21 mouse cellular contexts compared by ENCODE assay signal in the genomic region with DNA sequence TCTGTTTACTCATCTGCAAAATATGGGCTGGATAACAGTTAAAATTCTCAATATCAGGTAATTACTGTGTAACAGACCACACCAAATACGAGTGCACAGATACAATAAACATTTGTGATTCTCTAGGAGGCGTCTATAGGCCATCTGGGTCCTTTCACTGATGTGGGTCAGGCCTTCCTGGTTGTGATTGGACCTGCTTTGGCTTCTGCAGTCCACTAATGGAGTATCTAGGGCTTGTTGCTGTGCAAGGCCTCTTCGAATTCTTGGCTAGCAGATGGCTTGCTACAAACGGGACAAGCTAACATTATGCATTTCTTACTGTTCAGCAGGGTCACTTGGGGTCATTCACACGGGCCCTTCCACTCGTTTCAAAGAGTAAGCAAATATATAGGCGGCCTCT.
"Had no signal": no experiment of that assay in that cellular context is flagged by ENCODE, and none has a peak within 500 bp of the region (broad histone marks: within the 10 kb centered on the region; RNA-seq: fewer than 3 reads in every experiment).

No protein-coding gene starts in this region.

- H3K27ac ChIP-seq: kidney, postnatal 0 days; layer of hippocampus, adult 2 months; left cerebral cortex, adult 2 months; limb, embryonic 12.5 days; limb, embryonic 15.5 days; liver, embryonic 14.5 days; lung, embryonic 15.5 days; midbrain, embryonic 12.5 days; midbrain, embryonic 15.5 days; neural tube, embryonic 12.5 days; neural tube, embryonic 15.5 days had no signal

- H3K9ac ChIP-seq: limb, embryonic 12.5 days; limb, embryonic 15.5 days; liver, embryonic 14.5 days; liver, postnatal 0 days; lung, embryonic 15.5 days; midbrain, embryonic 12.5 days; midbrain, embryonic 15.5 days; neural tube, embryonic 12.5 days; neural tube, embryonic 15.5 days had no signal

- H3K27me3 ChIP-seq: limb, embryonic 12.5 days; limb, embryonic 15.5 days; lung, embryonic 15.5 days; megakaryocyte, embryonic 14.5 days; midbrain, embryonic 12.5 days; midbrain, embryonic 15.5 days; neural tube, embryonic 12.5 days; neural tube, embryonic 15.5 days had no signal

- H3K4me1 ChIP-seq: megakaryocyte, embryonic 14.5 days; midbrain, embryonic 12.5 days; midbrain, embryonic 15.5 days; neural tube, embryonic 12.5 days; neural tube, embryonic 15.5 days had no signal

- H3K9me3 ChIP-seq: limb, embryonic 12.5 days; limb, embryonic 15.5 days; lung, embryonic 15.5 days; megakaryocyte, embryonic 14.5 days; midbrain, embryonic 12.5 days; midbrain, embryonic 15.5 days; neural tube, embryonic 12.5 days; neural tube, embryonic 15.5 days had no signal

- H3K36me3 ChIP-seq: limb, embryonic 12.5 days; limb, embryonic 15.5 days; lung, embryonic 15.5 days; midbrain, embryonic 12.5 days; midbrain, embryonic 15.5 days; neural tube, embryonic 12.5 days; neural tube, embryonic 15.5 days had no signal

- DNase-seq: kidney, adult 2 months; kidney, postnatal 25 days; layer of hippocampus, adult 9-11 months; left cerebral cortex, postnatal 4 days; liver, postnatal 0 days; thymus, adult 18-20 months; thymus, postnatal 4 days had no signal

- H3K4me2 ChIP-seq: limb, embryonic 12.5 days; limb, embryonic 15.5 days; liver, embryonic 11.5 days; lung, embryonic 15.5 days; midbrain, embryonic 12.5 days; midbrain, embryonic 15.5 days; neural tube, embryonic 12.5 days; neural tube, embryonic 15.5 days had no signal

- ATAC-seq: intestine, embryonic 16.5 days; liver, postnatal 0 days; midbrain, embryonic 15.5 days had no signal

- H3K4me3 ChIP-seq: layer of hippocampus, adult 2 months; left cerebral cortex, adult 2 months; limb, embryonic 12.5 days; limb, embryonic 15.5 days; lung, embryonic 15.5 days; megakaryocyte, embryonic 14.5 days; midbrain, embryonic 12.5 days; midbrain, embryonic 15.5 days; neural tube, embryonic 12.5 days; neural tube, embryonic 15.5 days had no signal
